Mouse (Mus musculus) cerebellum, postnatal 10 days (tissue): ENCODE results near the gene 9930021J03Rik.
A peak's percentile ranks its signal among the peaks of the same experiment; 100 is the strongest.

Source experiments
- DNase-seq, 2 experiments: peaks; one replicate each; pipeline ENCODE4 v3.0.0; 2021; ENCODE audit warnings: mixed read lengths in 2 of 2

Gene 9930021J03Rik

DNA sequence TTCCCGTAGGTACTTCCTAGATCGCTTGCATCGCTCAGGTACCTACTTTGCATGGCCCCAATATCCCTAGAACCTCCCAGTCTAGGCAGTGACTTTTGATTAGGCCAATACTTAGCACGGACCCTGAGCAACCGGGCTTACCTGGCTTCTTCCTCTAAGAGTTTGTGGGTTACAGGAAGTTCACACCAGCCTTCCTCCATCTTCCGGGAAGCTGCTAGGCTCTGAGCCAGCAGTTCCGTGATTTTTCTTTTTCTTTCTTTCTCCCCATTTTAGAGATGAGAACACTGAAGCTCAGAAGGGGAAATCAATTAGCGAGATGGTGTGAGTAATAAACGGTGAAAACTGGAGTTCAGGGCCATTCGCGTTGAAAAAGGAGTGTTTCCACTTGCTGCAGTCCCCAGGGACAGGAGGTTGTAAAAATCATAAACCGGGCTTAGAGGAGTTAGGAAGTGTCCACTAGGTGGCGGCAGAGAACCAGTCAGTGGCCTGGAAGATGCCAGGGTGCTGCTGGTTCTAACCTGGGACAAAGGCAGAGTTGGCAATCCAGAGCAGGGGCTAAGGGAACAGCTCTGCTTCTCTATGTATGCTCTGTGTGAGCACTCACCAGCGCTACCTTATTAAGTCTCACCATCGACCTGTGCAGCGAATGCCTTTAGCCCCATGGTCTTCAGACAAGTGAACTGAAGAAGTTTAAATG lies 121.8 kb downstream of the 9930021J03Rik start:
- DNase-seq = peak; percentile 89 to 91

- no peak for DNase-seq
These were observed 125.3 kb downstream of the 9930021J03Rik start for GRCm38 (mm10) chr19:29680182-29681152.

- no peak for DNase-seq
These were observed 127.5 kb downstream of the 9930021J03Rik start for GRCm38 (mm10) chr19:29678181-29678778.

GRCm38 (mm10) chr19:29676479-29677193 lies 129.2 kb downstream of the 9930021J03Rik start:
- DNase-seq = no peak

DNA sequence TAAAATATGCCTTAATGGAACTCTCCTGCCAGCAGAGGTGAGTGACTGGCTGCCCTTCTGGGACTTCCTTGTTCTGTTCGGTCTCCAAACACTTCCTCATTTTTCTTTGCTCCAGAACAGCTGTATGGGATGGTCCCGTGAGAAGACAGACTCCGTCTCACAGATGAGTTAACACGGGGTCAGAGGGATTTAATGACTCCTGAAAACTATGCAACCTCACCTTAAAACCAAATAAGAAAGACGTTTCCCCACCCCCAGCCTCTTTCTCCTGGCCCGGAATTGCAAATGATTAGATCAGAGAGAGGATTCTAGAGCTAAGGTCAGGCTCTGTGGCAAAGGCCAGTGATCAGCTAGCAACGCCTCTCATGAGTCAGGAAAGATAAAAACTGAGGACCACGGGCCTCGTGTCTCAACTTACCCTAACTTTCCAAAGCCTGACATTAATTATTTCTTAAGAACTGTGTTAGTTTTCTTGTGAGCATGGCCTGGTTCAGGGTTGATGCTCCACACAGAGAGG lies 130.2 kb downstream of the 9930021J03Rik start:
- no peak for DNase-seq

GRCm38 (mm10) chr19:29674946-29675345 lies 130.8 kb downstream of the 9930021J03Rik start:
- DNase-seq = no peak

DNA sequence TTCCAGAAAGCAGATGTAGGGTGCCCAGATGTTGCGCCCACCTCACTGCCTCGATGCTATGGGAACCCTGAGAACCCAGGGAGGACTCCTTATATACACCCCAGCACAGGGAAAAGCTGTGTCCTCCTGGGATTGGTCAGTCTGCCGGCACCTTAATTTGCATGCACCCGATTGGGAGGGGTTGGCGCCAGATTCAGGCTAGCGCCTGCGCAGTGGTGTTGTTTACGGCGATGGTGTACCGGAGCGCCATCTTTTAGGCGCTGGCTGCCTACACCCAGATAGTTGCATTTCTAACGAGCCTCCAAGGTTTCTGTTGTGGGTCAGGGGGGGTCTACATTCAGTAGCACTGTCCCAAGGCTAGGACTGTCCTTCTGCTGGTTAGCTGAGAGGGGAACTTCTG lies 133.1 kb downstream of the 9930021J03Rik start:
- no peak for DNase-seq

DNA sequence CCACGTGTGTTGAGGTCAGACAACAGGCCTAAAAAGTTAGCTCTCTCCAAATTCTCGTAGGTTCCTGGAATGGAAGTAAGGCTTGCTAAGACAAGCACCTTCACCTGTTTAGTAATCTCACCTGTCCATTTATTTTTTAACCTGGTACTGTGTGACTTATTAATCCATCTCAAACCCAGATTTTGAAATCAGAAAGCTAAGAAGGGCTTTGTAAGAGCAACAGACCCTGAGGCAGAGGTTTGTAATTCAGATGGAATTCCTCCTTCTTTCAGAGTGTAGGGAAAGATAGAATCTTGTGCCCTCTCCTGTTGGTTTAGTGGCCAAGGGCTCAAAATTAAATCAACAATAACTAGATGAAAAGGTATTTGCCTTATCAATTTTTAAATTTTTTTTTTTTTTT lies 134.6 kb downstream of the 9930021J03Rik start:
- DNase-seq = no peak

DNA sequence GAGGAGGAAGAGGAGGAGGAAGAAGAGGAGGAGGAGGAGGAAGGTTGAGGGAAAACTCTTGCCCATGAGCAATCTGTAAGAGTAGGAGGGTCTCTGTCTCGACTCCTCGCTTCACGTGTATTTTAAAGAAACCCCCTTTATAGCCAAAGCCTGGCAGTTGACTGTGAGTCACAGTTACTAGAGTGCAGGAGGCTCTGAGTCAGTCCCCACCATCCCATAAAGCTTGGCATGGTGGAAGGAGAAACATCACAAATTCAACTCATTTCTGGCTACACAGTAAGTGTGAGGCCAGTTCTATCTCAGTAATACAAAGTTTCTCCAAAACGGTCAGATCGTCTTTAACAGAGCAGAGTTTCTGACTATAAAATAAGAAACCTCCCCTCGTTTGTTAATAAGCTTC lies 135.5 kb downstream of the 9930021J03Rik start:
- DNase-seq = no peak

- DNase-seq = no peak
These were observed 137.7 kb downstream of the 9930021J03Rik start for GRCm38 (mm10) chr19:29668135-29668534.

DNA sequence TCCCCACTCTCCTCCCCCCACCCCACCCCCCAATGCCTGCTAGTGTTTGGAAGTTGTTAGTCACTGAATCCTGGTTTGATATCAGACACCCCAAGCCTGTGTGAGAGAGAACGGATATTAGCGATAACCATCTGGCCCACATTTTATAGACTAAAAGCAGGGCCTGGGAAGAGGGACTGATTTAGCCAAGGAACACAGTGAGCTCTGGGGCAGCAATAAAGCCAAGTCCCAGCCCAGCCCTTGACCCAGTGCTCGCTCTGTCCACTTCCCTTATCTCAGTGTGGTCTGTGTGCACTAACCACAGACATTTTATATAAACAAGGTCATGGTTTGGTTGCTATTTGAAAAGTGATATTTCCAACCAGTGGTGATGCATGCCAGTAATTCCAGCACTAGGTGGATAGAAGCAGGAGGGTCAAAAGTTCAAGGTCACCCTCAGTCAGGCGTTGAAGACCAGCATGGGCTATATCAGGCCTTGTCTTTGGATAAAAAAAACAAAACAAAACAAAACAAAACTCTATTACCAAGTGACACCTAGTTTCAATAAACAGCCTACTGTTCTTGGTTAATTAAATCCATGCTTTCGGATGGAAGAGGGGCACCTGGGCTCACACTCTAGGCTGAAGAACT lies 138.7 kb downstream of the 9930021J03Rik start:
- no peak for DNase-seq

DNA sequence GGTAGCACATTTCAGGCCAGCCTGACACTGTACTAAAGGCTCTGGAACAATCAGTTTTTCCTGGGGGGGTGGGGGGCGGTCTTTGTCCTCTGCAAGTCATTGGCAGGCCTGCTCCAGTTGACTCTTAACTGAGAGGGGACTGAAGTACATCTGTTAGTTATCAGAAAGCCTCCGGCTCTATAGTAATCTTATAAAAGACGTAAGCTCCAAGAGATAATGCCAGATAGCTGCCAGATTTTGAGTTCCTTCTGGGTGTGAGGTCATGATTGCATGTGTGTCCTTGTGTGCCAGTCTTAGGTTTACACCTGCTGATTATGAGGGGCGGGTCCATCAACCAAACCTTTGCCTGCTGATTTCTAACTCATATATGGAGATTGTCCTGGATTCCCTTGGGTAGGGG lies 139.6 kb downstream of the 9930021J03Rik start:
- no peak for DNase-seq

DNA sequence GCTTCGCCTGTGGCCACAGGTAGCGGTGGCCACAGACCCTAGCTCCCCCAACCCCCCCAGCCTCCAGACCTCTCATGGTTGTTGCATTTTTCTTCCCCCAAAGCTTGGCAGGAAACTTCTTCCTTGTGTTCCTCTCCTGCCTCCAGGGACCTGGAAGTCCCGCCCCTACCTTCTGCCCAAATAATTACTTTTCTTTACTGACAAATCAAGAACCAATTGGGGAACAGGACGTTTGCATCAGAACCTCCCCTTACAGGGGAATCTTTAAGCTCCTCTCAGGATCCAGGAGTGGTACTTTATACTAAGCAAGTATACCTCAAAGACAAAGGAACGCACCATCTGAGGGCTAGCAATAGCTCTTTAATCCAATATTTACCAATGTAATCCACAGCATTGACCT lies 140.9 kb downstream of the 9930021J03Rik start:
- peak in 1 of 2 experiments; percentile 18 for DNase-seq
